Mouse (Mus musculus): ENCODE measurements around the gene Rnf220. TPM values are rescaled to one million over a fixed set of nuclear protein-coding genes. Genes with fewer than 3 reads are reported as not detected.

The Rnf220 gene
- polyA plus RNA-seq, 1 experiment from 2014 or later: 76.0 TPM

- 45% methylated on average over 7 of the region's 7 CpGs for WGBS
- Histone ChIP-seq H3K4me1 (ENCODE audit: insufficient read depth, low read length) (no peaks in the 10 kb centered on the region), H3K4me2 (replicated peaks; ENCODE audit: low read depth, low read length) (no peak overlapping the region), H3K27me3 (ENCODE audit: insufficient read depth, low read length) (peaks cover 41% of the 10 kb centered on the region), H3K9me3 (ENCODE audit: low read length) (no peaks in the 10 kb centered on the region), H3K4me3 (ENCODE audit: low read length) (no peak overlapping the region), H3K36me3 (ENCODE audit: insufficient read depth, low read length) (no peaks in the 10 kb centered on the region), H3K9ac (replicated peaks; ENCODE audit: low read length) (no peak overlapping the region), H3K27ac (ENCODE audit: low read length) (no peak overlapping the region)
- ATAC-seq (ENCODE audit: low FRiP score, low TSS enrichment): no peak
These were observed 138.9 kb downstream of the Rnf220 start for GRCm38 (mm10) chr4:117357917-117358316.

DNA sequence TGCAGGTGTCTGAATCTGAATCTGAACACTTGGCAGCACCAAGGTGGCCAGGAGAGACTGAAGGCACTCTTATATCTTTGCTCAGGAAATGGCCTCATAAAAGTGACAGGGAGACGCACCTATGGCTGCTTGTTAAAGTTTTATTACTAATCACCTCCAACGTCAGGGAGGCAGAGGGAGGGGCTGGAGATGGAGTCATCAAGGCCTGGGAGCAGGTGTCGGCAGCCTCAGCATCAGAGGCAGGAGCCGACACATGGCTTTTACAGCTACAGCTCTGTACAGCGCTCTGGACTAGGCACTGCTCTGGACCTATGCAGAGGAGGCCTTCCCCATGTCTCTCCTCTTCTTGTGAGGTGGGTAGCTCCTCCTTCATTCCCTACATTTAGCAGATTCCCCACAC is 139.7 kb downstream of the Rnf220 start:
- H3K4me3 ChIP-seq (ENCODE audit: low read length): no peak overlapping the region
- 31% methylated on average over 5 of the region's 5 CpGs for WGBS
- H3K27ac ChIP-seq (ENCODE audit: low read length): no peak overlapping the region

GRCm38 (mm10) chr4:117356223-117356622 is 140.6 kb downstream of the Rnf220 start:
- peaks cover 38% of the 10 kb centered on the region for H3K27me3 ChIP-seq (ENCODE audit: insufficient read depth, low read length)
- H3K9ac ChIP-seq (replicated peaks; ENCODE audit: low read length): no peak overlapping the region
- WGBS: 54% methylated on average over 2 of the region's 2 CpGs
- no peaks in the 10 kb centered on the region for H3K4me1 ChIP-seq (ENCODE audit: insufficient read depth, low read length)
- no peak overlapping the region for H3K27ac ChIP-seq (ENCODE audit: low read length)
- no peaks in the 10 kb centered on the region for H3K9me3 ChIP-seq (ENCODE audit: low read length)
- peak; percentile 46; the same call in 1 of the 2 replicates for ATAC-seq (ENCODE audit: low FRiP score, low TSS enrichment)
- H3K4me2 ChIP-seq (replicated peaks; ENCODE audit: low read depth, low read length): no peak overlapping the region
- no peak overlapping the region for H3K4me3 ChIP-seq (ENCODE audit: low read length)
- H3K36me3 ChIP-seq (ENCODE audit: insufficient read depth, low read length): no peaks in the 10 kb centered on the region

More for the DNA sequence above, 139.7 kb downstream of the Rnf220 start:
- H3K4me2 ChIP-seq (replicated peaks; ENCODE audit: low read depth, low read length): no peak overlapping the region
- no peaks in the 10 kb centered on the region for H3K9me3 ChIP-seq (ENCODE audit: low read length)
- no peak for ATAC-seq (ENCODE audit: low FRiP score, low TSS enrichment)
- H3K36me3 ChIP-seq (ENCODE audit: insufficient read depth, low read length): no peaks in the 10 kb centered on the region
- H3K9ac ChIP-seq (replicated peaks; ENCODE audit: low read length): no peak overlapping the region
- peaks cover 40% of the 10 kb centered on the region for H3K27me3 ChIP-seq (ENCODE audit: insufficient read depth, low read length)
- H3K4me1 ChIP-seq (ENCODE audit: insufficient read depth, low read length): no peaks in the 10 kb centered on the region

DNA sequence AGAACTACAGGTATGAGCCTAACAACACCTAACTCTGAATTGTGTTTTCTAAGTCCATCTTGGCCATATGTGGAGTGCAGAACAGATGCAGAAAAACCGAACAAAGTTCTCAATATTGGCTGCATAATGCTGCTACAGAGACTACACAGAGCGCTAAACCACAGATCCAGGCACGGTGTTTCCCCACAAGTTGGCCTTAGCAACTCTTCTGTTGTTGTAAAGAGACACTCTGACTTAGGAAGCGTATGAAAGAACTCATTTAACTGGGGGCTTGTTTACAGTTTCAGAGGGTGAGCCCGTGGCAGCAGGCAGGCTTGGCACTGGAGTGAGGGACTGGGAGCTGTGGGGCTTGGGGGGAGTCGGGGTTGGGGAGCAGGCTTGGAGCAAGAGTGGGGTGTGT is 142.2 kb downstream of the Rnf220 start:
- H3K4me3 ChIP-seq (ENCODE audit: low read length): no peak overlapping the region
- no peak for ATAC-seq (ENCODE audit: low FRiP score, low TSS enrichment)
- no peak overlapping the region for H3K27ac ChIP-seq (ENCODE audit: low read length)
- H3K9me3 ChIP-seq (ENCODE audit: low read length): no peaks in the 10 kb centered on the region
- H3K36me3 ChIP-seq (ENCODE audit: insufficient read depth, low read length): no peaks in the 10 kb centered on the region
- no peak overlapping the region for H3K4me2 ChIP-seq (replicated peaks; ENCODE audit: low read depth, low read length)
- H3K9ac ChIP-seq (replicated peaks; ENCODE audit: low read length): no peak overlapping the region
- H3K4me1 ChIP-seq (ENCODE audit: insufficient read depth, low read length): no peaks in the 10 kb centered on the region
- WGBS: 84% methylated on average over 6 of the region's 6 CpGs
- peaks cover 25% of the 10 kb centered on the region for H3K27me3 ChIP-seq (ENCODE audit: insufficient read depth, low read length)

- Histone ChIP-seq H3K4me3 (ENCODE audit: low read length) (no peak overlapping the region), H3K4me2 (replicated peaks; ENCODE audit: low read depth, low read length) (no peak overlapping the region), H3K9ac (replicated peaks; ENCODE audit: low read length) (no peak overlapping the region), H3K9me3 (ENCODE audit: low read length) (no peaks in the 10 kb centered on the region), H3K4me1 (ENCODE audit: insufficient read depth, low read length) (no peaks in the 10 kb centered on the region), H3K27ac (ENCODE audit: low read length) (no peak overlapping the region), H3K27me3 (ENCODE audit: insufficient read depth, low read length) (peaks cover 22% of the 10 kb centered on the region), H3K36me3 (ENCODE audit: insufficient read depth, low read length) (no peaks in the 10 kb centered on the region)
- 42% methylated on average over 9 of the region's 9 CpGs for WGBS
- no peak for ATAC-seq (ENCODE audit: low FRiP score, low TSS enrichment)
These were observed 143.9 kb downstream of the Rnf220 start for GRCm38 (mm10) chr4:117352957-117353356.

- no peaks in the 10 kb centered on the region for H3K9me3 ChIP-seq (ENCODE audit: low read length)
- H3K9ac ChIP-seq (replicated peaks; ENCODE audit: low read length): no peak overlapping the region
- no peak overlapping the region for H3K4me2 ChIP-seq (replicated peaks; ENCODE audit: low read depth, low read length)
- H3K4me3 ChIP-seq (ENCODE audit: low read length): no peak overlapping the region
- peaks cover 19% of the 10 kb centered on the region for H3K27me3 ChIP-seq (ENCODE audit: insufficient read depth, low read length)
- H3K4me1 ChIP-seq (ENCODE audit: insufficient read depth, low read length): no peaks in the 10 kb centered on the region
- no peaks in the 10 kb centered on the region for H3K36me3 ChIP-seq (ENCODE audit: insufficient read depth, low read length)
- H3K27ac ChIP-seq (ENCODE audit: low read length): no peak overlapping the region
- 80% methylated on average over 5 of the region's 5 CpGs for WGBS
- no peak for ATAC-seq (ENCODE audit: low FRiP score, low TSS enrichment)
These were observed 144.8 kb downstream of the Rnf220 start for GRCm38 (mm10) chr4:117352071-117352470.

GRCm38 (mm10) chr4:117350139-117350693 is 146.6 kb downstream of the Rnf220 start:
- no peaks in the 10 kb centered on the region for H3K9me3 ChIP-seq (ENCODE audit: low read length)
- no peak overlapping the region for H3K27ac ChIP-seq (ENCODE audit: low read length)
- ATAC-seq (ENCODE audit: low FRiP score, low TSS enrichment): no peak
- no peaks in the 10 kb centered on the region for H3K4me1 ChIP-seq (ENCODE audit: insufficient read depth, low read length)
- no peaks in the 10 kb centered on the region for H3K36me3 ChIP-seq (ENCODE audit: insufficient read depth, low read length)
- WGBS: 78% methylated on average over 12 of the region's 12 CpGs
- no peak overlapping the region for H3K4me3 ChIP-seq (ENCODE audit: low read length)
- no peak overlapping the region for H3K9ac ChIP-seq (replicated peaks; ENCODE audit: low read length)
- H3K4me2 ChIP-seq (replicated peaks; ENCODE audit: low read depth, low read length): no peak overlapping the region
- peaks cover 15% of the 10 kb centered on the region for H3K27me3 ChIP-seq (ENCODE audit: insufficient read depth, low read length)

DNA sequence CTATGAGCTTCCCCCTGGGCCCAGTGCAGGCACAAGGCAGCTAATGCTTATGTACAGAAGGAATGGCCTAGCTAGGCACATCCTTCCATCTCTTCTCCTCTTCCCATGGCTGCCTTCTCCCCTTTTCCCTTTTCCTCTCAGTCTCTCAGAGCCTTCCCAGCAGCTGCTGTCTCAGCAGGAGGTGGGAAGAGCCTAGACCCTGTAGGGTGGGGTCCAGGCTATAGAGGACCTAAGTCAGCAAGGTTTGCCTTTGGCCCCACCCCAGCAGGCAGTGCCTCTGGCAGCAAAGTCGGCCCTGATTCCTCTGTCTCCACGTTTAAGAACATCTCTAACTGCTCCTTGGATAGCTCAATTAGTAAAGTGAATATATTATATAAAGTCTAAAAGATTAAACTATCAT is 147.5 kb downstream of the Rnf220 start:
- Histone ChIP-seq H3K4me3 (ENCODE audit: low read length) (no peak overlapping the region), H3K4me2 (replicated peaks; ENCODE audit: low read depth, low read length) (no peak overlapping the region), H3K4me1 (ENCODE audit: insufficient read depth, low read length) (no peaks in the 10 kb centered on the region), H3K9me3 (ENCODE audit: low read length) (no peaks in the 10 kb centered on the region), H3K27ac (ENCODE audit: low read length) (no peak overlapping the region), H3K9ac (replicated peaks; ENCODE audit: low read length) (no peak overlapping the region), H3K27me3 (ENCODE audit: insufficient read depth, low read length) (peaks cover 17% of the 10 kb centered on the region), H3K36me3 (ENCODE audit: insufficient read depth, low read length) (no peaks in the 10 kb centered on the region)
- ATAC-seq (ENCODE audit: low FRiP score, low TSS enrichment): no peak
- WGBS: 33% methylated on average over 2 of the region's 2 CpGs

DNA sequence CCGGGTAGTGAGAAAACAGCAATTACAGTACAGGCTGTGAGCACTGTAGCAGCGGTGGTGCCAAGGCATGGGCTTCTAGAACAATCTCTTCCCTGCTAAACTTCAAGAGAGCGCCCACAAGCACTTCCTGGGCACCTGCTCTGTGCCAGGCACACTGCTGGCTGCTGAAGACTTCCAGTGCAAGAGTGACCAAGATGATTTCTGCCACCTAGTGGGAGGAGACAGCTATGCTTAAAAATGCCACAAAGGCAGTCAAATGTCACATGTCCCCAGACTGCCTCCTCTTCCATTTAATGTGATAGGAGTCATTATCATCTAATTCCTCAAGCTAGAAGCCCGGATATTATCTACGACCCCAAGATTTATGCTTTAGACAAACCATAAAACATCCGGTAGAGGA is 150.8 kb downstream of the Rnf220 start:
- 39% methylated on average over 6 of the region's 6 CpGs for WGBS
- no peaks in the 10 kb centered on the region for H3K36me3 ChIP-seq (ENCODE audit: insufficient read depth, low read length)
- no peak overlapping the region for H3K4me2 ChIP-seq (replicated peaks; ENCODE audit: low read depth, low read length)
- H3K4me3 ChIP-seq (ENCODE audit: low read length): no peak overlapping the region
- no peak overlapping the region for H3K9ac ChIP-seq (replicated peaks; ENCODE audit: low read length)
- H3K27me3 ChIP-seq (ENCODE audit: insufficient read depth, low read length): peaks cover 29% of the 10 kb centered on the region
- H3K27ac ChIP-seq (ENCODE audit: low read length): no peak overlapping the region
- no peaks in the 10 kb centered on the region for H3K4me1 ChIP-seq (ENCODE audit: insufficient read depth, low read length)
- H3K9me3 ChIP-seq (ENCODE audit: low read length): no peaks in the 10 kb centered on the region
- ATAC-seq (ENCODE audit: low FRiP score, low TSS enrichment): 0 out of 2 replicates have a peak, but pooled peaks have one; percentile 24

GRCm38 (mm10) chr4:117343385-117343784 is 153.5 kb downstream of the Rnf220 start:
- Histone ChIP-seq H3K27me3 (ENCODE audit: insufficient read depth, low read length) (peaks cover 33% of the 10 kb centered on the region), H3K9me3 (ENCODE audit: low read length) (no peaks in the 10 kb centered on the region), H3K27ac (ENCODE audit: low read length) (no peak overlapping the region), H3K9ac (replicated peaks; ENCODE audit: low read length) (no peak overlapping the region), H3K4me1 (ENCODE audit: insufficient read depth, low read length) (no peaks in the 10 kb centered on the region), H3K4me3 (ENCODE audit: low read length) (no peak overlapping the region), H3K36me3 (ENCODE audit: insufficient read depth, low read length) (no peaks in the 10 kb centered on the region), H3K4me2 (replicated peaks; ENCODE audit: low read depth, low read length) (no peak overlapping the region)
- 74% methylated on average over 8 of the region's 8 CpGs for WGBS
- ATAC-seq (ENCODE audit: low FRiP score, low TSS enrichment): no peak

Measured in kidney, embryonic 16.5 days (tissue).